Mouse (Mus musculus): ENCODE measurements around the gene Ace2.

DNA sequence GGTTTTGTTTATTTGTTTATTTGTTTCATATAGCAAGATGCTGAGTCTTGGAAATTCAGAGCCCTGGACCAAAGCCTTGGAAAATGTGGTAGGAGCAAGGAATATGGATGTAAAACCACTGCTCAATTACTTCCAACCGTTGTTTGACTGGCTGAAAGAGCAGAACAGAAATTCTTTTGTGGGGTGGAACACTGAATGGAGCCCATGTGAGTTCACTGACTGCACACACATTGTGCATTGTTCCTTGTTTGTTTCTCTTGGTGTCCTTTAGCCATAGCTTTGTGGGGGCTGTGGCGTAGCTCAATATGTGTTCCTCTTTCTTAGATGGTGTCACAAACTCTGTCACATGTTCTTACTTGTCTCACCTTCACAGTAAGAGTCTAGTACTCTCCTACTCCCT lies 36.6 kb downstream of the Ace2 start:
- no peak for TF ChIP-seq POLR2A (IDR thresholded peaks at IDR 0.05; ENCODE audit: control insufficient read depth, low read depth, low read length)
- no peak for TF ChIP-seq CTCF (IDR thresholded peaks at IDR 0.05; ENCODE audit: control insufficient read depth, insufficient read depth, insufficient replicate concordance, low read depth, low read length)

Measured in testis, adult 2 months (tissue).